Mouse (Mus musculus): ENCODE measurements around the gene Hs3st3b1. TPM values are rescaled to one million over a fixed set of nuclear protein-coding genes. Genes with fewer than 3 reads are reported as not detected.

The Hs3st3b1 gene
- total RNA-seq (2021): 1 to 10 TPM; 1.6 to 1.9 TPM

DNA sequence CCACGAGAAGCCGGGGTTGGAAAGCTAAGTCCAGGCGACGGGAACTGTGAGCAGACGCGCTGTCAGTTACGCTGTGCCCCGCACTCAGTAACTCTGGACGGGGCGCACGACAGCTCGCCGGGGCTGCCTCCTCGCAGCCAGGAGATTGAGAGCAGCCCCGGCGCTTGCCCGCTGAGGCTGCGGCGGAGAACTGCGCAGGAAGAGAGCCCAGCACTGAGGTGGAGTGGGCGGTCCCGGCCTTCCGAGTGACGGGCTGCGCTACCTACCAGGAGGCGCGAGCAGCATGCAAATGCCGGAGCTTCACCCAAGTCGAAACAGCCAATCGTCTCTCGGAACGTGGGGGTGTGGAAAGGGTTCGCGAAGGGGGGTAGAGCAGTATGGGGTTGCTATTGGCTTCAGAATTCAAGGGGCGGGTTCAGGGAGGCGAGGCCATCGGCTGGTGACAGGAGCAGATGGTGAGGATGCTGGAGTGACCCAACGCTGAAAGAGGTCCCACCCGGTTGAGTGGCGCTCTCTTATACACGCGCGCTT, at the start of gene Hs3st3b1:
TSS of gene Hs3st3b1 (minus strand) at position 200 of the 531 bp plus-strand sequence.
- peak; percentile 91 for DNase-seq
- intact Hi-C loops (cut with DNase I): loop anchor here (5.0 to 10.0 kb wide), 3 partner anchors 603 to 1045 kb away; no protein-coding TSS in a partner anchor

DNA sequence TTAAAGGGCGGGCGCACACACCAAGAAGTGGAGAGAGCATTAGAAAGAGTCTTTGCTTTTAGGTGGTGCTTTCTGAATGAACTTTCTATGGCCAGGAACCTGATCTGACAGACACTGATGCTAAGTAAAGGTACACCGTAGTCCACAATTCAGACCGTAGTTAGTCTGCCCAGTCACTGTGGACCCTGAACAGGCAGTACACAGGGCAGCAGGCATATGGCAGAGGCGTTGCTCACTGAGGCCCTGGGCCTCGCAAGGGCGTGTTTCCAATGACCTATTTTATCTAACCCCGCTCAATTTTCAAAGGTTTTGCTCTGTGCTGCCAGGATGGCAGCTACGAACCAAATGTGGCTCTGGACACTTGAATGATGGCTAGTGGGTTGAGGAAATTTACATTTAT, 49.4 kb upstream of the Hs3st3b1 start:
- DNase-seq: no peak
- intact Hi-C loops (cut with DNase I): no loop called here

DNA sequence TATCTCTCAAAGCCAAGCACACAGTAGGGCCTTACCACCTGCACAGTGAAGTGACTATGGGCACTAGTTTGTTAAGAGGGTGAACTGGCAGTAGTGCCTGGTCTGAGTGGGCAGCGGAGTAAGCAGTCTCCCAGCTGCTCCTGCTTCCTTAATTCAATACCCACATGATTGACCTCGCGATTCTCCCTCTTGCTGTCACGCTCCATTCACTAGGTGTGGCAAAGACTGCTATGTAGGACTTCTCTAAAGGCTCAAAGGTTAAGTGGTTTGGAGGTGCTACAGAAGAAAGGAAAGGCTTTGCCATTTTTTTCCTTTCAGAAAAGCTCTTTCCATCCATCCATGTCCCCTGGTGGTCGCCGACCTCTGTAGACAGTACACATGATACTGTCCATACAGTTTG, 48.7 kb upstream of the Hs3st3b1 start:
- DNase-seq: no peak
- intact Hi-C loops (cut with DNase I): no loop called here

DNA sequence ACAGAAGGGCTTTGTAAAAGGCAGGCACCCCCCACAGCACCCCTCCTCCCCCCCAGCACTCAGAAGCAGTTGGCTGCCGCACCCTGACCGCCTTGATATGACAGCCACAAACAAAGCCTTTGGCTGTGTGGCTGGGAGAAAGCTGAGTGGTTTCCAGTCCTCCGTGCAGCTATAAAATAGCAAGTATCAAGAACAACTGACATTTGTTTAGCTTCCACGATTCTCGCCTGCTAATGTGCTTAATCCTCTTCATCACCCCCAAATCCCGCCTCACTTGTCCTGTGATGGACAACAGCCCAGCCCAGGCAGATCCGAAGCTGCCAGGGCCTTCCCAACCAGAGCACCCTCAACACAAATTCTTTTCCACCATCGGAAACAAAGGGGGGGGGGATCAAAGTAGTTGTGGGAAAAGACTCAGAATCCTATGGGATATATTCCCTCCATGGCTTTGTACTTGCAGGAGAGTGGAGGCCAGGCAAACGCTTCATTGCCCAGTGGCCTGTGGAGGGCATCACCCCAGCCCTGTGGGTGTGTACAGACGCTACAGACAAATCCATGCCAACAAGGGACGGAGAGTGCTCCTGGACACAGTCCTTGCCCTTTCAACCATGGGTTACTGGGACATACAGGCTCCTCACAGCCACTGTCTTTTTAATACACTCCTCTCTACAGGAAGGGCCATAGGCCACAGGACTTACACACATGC, 47.3 kb upstream of the Hs3st3b1 start:
- intact Hi-C loops (cut with DNase I): no loop called here
- peak; percentile 37 for DNase-seq

DNA sequence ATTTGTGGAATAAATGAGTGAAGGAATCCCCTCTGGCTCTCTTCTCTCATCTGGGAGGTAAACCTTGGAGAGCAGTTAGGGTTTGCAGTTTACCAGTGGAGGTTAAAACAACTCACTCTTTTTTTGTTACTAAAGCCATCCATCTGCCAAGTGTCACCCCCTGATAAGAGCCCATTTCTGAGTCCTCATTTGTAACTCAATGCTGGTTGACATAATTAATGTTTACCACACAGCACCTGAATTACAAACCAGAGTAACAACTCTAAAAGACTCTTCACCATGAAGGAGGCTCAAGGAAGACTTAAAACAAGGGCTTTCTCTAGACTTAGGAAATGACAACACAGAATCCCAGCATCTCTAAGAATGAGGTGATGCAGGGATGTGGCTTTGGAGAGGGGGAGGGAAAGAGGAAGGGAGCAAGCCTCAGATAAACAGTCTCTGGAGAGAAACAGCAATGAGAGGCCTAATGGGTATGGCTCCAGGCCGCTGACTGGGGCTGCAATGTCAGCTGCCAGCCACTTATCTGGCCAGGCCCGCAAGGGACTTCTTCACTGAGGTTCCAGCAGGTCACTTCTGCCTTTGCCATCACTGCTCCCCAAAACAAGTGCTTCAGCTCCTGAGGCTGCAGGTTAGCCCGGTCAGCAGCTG, 46.4 kb upstream of the Hs3st3b1 start:
- intact Hi-C loops (cut with DNase I): no loop called here
- no peak for DNase-seq

DNA sequence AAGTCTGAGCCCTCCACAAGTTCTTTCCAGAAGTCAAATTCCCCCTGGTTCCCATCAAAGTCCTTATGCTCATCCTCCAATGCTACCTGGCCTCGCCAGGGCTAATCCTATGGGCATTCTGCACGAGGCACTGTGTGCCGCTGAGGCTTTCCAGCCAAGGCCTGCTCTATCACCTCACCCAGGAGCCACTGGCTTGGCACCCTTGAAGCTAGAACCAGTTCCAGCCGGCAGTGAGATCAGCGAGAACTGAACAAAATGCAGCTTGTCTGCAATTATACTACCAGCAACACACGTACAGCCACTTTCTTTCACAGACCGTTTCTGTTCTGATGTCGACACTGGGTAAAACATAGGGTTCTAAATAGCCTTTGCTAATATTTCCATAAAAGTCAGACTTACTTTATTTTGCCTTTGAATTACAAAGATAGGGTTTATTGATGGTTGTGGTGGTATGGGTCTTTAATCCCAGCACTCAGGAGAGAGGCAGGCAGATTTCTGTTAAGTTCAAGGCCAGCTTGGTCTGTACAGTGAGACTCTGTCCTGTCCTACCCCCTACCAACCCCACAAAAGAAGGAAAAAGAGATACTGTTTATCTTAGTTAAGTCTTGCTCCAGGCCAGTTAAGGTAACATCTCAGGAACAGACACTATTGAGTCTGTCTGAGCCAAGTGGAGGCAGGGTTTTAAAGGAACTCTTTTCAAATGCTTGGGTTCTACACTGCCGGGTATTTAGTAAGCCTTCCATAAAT, 45.7 kb upstream of the Hs3st3b1 start:
- intact Hi-C loops (cut with DNase I): no loop called here
- no peak for DNase-seq

DNA sequence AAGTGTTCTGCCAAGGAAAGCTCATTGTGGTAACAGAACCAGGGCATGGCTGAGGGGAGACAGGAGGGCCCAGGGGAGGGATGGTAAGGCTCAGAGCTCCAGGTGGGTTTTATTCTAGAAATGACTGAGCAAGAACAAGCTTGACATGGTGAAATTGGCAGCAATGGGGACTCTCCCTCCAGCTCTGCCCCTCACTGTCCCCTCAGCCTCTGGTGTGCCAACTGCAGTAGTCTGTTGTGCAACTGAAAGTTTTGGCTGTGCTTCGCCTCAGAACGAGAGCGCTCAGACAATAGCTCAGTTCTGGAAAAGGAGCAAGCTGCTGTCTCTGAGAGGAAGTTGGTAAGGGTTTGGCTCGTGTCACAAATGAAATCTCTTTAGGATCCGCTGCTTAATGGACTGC, 43.3 kb upstream of the Hs3st3b1 start:
- peak; percentile 39 for DNase-seq
- intact Hi-C loops (cut with DNase I): no loop called here

DNA sequence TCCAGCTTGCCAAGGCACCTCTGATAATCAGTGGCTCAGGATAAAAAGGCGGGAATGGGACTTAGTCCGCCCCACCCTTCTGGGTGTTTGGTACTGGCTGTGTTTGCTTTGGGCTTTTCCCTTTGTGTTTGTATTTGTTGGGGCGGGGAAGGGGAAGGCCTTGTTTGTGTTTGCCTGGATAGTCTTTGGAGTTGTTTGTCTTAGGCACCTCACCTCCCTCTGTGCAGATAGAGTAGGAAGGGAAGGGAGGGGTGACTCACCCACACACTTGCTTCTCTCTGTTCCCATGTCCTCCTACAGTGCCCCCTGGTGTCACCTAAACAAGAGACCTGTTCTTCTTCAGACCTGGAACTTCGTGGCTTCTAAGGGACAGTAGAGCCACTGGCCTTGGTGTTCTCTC, 35.1 kb upstream of the Hs3st3b1 start:
- DNase-seq: no peak
- intact Hi-C loops (cut with DNase I): no loop called here

DNA sequence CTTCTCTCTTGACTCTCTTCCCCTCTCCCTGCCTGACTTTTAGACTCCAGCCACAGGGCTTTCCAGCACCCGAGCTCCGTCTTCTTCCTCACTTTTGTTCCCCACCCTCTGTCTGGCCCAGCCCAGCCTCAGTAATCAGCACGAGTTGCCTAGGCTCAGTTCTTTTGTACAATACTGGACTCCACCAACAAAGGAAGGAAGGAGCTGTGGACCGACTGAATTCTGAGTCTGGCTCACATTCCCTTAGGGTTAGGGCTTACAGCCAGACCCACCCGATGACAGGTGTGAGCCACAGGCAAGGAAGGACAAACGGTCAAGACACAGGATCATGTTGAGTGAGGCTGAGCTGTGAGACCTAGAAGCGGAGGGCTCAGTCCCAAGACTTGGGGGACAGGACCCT, 34.7 kb upstream of the Hs3st3b1 start:
- intact Hi-C loops (cut with DNase I): no loop called here
- DNase-seq: no peak

DNA sequence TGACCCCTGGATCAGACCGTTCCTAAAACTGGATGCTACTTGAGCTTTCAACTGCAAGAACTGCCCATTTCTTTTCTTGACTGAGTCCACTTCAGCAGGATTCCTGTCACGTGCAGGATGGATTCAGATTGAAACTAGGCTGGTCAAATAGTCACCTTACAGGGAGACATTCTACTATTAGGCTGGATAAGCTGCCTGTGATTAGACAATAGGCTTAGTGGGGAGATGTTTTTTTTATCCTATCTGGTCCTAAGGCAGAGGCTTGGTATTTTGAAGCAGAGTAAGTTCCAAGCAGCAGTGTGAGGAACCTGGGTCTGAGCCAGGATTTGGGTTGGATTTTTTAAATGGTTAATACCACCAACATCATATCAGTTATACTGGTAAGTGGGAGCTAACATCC, 31.8 kb upstream of the Hs3st3b1 start:
- DNase-seq: no peak
- intact Hi-C loops (cut with DNase I): no loop called here

DNA sequence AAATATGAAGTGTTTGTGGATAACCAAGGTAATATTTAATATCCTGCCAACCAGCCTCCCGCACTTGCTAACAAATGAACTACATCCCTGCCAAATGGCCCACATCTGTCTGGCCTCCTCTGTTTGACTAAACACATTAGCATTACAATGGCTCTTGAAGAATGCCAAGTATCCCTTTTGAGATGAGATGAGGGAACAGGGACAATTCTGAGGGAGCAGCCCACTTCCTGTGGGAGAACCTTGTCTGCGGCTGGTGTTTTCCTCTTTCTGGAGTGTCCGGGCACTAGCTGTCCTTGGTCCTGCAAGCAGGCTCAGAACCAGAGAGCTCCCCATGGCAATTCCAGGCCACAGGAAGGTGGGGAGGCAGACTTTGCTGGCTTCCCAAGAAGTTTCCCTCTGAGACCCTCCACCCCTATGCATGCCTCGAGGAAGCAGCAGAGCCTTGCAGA, 30.7 kb upstream of the Hs3st3b1 start:
- no peak for DNase-seq
- intact Hi-C loops (cut with DNase I): no loop called here

DNA sequence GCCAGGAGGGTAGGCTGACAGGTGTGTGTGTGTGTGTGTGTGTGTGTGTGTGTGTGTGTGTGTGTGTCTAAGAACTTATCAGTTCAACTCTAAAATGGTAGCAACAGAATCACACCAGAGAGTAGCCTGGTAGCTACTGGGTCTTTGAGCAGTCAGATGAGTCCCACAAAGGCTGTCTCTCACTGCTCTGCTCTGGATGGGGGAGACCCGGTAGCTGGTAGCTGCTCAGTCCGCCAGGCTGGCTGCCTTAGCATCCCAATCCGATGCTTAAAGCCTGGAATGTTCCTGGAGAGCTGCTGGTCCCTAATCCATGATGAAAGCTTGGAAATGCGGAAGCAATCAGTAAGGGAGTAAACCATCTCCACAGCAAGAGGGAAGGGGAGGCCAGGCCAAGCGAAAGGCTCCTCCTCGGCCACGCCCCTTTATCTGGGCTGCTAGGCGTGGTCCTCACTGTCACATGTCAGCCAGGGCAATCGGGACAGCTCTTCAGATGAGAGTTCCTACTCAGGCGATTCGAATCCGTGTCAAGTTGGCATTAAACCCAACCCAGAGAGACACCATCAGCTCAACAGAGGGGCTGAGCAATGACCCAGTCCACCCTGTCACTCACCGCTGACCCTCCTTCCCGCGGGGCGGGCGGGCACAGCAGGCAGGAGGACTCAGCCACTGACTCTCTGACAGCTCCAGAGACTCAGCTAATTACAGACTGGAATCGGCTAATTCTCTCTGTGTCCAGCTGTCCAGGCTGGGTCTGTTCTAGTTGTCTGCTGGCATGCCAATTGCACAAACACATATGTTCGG, 29.9 kb upstream of the Hs3st3b1 start:
- intact Hi-C loops (cut with DNase I): no loop called here
- peak; percentile 28 for DNase-seq

DNA sequence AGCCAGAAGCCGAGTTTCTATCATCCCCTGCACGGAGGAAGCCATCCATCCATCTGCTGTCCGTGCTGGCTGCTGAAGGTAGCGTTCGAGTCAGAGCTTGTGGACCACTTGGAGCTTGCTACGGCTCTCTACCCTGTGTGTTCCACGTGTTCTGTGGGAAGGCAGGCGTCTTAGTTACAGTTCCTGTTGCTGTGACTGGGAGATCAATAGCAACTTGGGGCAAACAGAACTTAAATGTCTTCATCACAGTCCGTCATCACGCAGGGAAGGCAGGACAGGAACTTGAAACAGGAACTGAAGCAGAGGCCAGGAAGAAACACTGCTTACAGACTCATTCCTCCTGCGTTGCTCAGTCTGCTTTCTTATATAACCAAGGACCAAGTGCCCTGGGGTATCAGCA, 26.3 kb upstream of the Hs3st3b1 start:
- intact Hi-C loops (cut with DNase I): no loop called here
- no peak for DNase-seq

DNA sequence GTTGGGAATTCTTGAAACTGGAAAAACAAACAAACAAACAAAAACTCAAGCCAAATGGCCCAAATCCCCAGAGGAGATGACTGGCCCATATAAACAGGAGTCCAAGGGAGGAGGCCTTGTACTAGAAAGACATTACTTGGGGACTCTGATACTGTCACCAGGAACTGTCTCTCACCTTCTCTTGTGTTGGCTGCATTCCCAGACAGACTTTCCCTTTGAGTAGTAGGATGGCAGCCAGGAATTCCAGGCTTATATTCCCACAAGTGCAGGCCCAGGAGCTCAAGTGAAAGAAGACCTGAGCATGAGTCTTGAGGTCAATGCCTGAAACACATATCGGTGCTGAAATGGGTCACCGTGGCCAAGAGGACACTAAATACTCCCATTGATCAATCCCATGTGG, 24.9 kb upstream of the Hs3st3b1 start:
- intact Hi-C loops (cut with DNase I): no loop called here
- no peak for DNase-seq

DNA sequence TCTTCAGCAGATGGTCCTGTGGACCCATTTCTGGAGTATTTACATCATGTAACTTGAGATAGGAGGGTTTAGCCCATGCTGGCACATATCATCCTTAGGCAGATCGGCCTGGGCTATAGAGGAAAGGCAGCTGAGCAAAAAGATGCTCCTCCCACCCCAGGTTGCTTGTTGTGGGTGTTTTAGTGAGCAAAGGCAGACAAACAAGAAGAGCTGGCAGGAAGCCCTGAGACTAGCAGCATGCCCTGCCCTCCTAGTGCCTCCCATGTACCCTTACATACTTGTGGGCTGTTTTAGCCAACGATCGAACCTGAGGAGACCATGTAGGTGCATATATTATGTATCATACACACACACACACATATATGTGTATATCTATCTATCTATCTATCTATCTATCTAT, 21.9 kb upstream of the Hs3st3b1 start:
- no peak for DNase-seq
- intact Hi-C loops (cut with DNase I): no loop called here

DNA sequence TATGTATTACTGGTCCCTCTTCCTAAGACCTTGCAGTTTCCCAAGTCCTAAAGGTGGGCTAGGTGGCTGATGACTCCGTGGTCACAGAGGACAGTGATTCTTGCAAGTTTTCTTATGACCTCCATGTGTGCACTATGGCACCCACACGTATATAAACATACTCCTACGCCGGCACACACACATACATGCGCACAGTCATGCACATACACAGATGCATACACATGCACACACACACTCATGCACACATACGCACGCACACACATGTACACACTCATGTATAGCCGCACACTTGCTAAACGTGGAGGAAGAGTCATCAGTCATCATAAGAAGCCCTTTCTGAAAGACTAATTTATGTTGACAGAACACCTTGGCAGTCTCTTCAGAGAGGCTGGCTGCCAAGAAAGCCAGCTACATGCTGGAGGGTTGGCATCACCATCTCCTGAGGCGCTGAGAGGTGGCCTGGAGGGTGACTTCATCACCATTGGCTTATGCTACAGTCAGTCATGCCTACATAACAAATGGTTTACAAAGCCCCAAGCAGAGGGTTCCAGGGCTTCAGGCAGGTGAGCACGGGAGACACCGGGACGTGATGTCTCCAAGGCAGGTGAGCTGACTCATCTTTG, 21.3 kb upstream of the Hs3st3b1 start:
- peak; percentile 40 for DNase-seq
- intact Hi-C loops (cut with DNase I): no loop called here

DNA sequence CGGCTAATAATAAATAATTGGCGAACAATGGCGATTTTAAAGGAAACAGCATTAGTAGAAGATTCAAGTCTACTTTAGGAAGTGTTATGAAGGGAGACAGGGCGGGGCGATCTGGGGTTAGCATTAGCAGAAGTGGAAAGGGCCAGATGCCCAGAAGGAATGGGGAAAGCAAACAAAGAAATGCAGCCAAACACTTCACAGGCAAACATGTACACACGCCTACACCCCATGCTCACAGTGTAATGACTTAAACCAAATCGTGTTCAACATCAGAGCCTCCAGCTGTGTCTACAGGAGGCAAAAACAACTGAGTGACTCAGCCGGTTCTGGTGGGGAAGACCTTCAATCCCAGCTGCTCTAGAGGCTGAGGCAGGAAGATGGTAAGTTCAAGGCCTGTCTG, 20.1 kb upstream of the Hs3st3b1 start:
- DNase-seq: no peak
- intact Hi-C loops (cut with DNase I): no loop called here

DNA sequence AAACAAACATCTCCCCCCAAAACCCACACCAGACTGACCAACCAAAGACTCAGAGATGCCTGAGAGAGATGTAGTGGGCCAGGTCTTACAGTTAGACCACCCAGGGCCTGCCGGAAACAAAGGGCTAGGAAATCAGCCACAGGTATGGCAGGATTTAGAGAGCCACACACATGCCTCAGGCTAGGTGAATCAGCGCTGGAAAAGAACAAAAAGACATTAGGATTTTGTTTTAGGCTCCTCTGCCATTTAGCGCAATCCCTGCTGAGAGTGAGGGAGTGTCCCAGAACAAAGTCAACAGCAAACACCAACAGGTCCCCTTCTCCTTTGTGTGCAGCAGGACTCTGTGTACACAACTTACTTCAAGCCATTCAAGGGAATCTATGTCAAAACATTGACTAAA, 14.6 kb upstream of the Hs3st3b1 start:
- DNase-seq: no peak
- intact Hi-C loops (cut with DNase I): no loop called here

DNA sequence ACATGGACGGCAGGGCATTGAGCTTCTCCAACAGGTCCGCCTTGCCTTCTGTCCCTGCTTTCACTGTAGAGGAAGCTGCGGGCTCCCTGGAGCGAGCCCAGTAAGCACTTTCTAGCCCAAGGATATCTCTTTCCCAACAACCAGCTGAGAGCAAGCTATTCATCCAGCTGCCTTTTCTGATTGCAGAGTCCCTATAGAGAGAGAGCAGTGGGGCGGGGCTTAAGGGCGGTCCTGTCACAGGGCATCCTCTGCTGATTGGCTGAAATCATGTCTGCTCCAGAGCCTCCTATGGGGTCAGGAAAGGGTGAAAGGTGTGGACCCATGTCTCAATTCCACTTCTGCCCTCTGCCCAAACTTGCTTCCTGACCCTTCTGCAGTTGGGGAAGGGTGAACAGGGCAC, 4.8 kb upstream of the Hs3st3b1 start:
- intact Hi-C loops (cut with DNase I): loop anchor here (5.0 to 10.0 kb wide), 2 partner anchors 598 to 790 kb away; no protein-coding TSS in a partner anchor
- DNase-seq: no peak

DNA sequence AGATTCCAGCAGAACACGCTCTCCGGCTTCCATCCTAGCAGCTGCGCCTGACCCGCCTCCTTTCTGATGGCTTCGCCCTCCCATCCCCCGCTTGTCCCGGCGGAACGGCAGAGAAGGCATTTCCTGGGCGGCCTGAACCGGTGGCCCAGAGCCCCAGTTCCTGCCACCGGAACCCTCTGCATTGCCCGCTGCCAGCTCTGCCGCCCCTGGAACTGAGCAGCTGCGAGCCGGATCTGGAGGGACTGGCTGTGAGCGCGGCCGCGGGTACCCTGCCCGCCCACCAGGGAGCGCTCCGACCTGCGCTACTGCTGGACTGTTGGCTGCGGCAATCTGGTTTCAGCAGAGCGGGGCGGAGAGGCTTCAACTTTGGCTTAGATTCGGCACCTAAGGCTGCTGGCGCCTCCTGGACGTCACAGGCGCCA, 3.1 kb upstream of the Hs3st3b1 start:
- intact Hi-C loops (cut with DNase I): loop anchor here (5.0 to 10.0 kb wide), 2 partner anchors 600 to 792 kb away; no protein-coding TSS in a partner anchor
- peak; percentile 80 for DNase-seq

Data from left cerebral cortex, postnatal 4 days (tissue).